Mouse (Mus musculus) C3H10T1/2 (cell line): ENCODE data around the gene Cps1. TPM values are rescaled to one million over a fixed set of nuclear protein-coding genes. Genes with fewer than 3 reads are reported as not detected.

Experiments used
- polyA plus RNA-seq, 2 experiments: library from polyadenylated mRNA; unstranded; fragments of >200 nt; fragmentation: generic; extraction: Trizol; gene quantifications; one replicate each; pipeline ENCODE4 v1.2.1; 2012; ENCODE audit warnings: missing spikeins in 2 of 2

Gene Cps1
- not detected for polyA plus RNA-seq

DNA sequence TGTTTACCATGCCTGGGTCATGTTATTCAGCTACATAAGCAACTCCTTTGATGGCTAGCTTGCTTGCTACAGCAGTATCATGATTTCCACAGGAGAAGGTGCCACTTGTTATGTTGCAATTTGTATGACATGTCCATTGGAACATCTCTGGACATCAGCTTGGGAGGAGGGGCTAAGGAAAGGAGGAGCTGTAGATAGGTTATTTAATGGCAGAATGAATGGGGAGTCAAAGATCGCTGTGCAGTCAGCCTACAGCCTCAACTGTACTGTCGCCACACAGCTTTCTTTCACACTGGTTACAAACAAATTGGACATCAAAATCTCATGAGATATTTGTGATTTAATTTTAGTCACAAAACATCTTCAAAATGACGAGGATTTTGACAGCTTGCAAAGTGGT, at the start of gene Cps1:
Cps1 (plus strand) TSS at position 230 of the 400 bp plus-strand sequence.

Other genes starting within 250 kb of the Cps1 start
- gene Myl1, start 177.6 kb upstream of the Cps1 start, polyA plus RNA-seq: not detected
- 10 to 100 TPM; 16.8 to 55.0 TPM for gene Lancl1, start 84.2 kb upstream of the Cps1 start, polyA plus RNA-seq